Mouse (Mus musculus) left cerebral cortex, postnatal 36 days (tissue): ENCODE data around the gene Fip1l1. TPM values are rescaled to one million over a fixed set of nuclear protein-coding genes. Genes with fewer than 3 reads are reported as not detected.
A peak's percentile ranks its signal among the peaks of the same experiment; 100 is the strongest.

ENCODE experiments used
- DNase-seq, 2 experiments: peaks; one replicate each; pipeline ENCODE4 v3.0.0; 2021 to 2022; ENCODE audit warnings: low spot score in 2 of 2, mixed read lengths in 1 of 2
- intact Hi-C: fragments of 180-260 bp; cut with DNase I; formaldehyde crosslinking; loops from one replicate; pipeline ENCODE4 v1.15.1; 2025
- total RNA-seq, 2 experiments: library from RNA; stranded (reverse); gene quantifications; 2 replicates each; pipeline ENCODE4 v1.2.3; 2021

The Fip1l1 gene
- total RNA-seq, 2 experiments from 2014 or later, result 55.5 to 71.2 TPM

DNA sequence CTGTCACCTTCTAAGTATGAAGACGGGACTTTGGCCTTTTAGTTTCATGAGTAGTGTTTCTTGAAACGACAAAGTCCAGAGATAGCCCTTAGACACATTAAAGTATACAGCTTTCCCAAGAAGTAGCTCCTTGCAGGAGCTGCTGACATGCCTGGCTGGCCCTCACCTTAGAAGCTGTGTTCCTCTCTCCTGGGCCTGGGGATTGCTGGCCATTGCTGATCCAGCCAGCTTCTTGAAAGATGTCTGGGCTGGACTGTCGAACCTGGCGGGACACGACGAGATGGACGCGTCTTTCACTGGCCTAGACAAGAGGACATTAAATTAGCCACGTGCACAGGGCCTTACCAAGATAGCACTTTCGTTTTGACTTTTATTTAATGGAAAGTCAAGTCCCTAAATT is 75.3 kb downstream of the Fip1l1 start:
- intact Hi-C loops, result loop anchor here (10.0 kb wide), 1 partner anchor 544 kb away; the partner anchor contains the start of gene Pdgfra
- no peak for DNase-seq

DNA sequence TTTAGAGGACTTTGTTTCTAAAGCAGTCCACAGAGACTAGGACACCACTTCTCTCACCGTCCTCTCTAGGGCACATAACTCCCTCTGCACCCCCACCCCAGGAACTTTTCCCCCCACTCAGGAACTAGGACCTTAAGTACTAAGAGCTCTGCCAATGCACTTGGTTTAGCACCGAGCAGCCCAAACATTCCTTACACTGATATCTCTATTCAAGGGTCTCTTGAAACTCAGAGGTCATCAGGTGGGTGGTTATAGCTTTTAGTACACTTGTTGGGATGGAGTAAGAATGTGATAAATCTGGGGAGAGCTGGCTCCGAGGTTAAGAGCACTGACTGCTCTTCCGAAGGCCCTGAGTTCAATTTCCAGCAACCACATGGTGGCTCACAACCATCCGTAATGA is 77.5 kb downstream of the Fip1l1 start:
- no peak for DNase-seq
- intact Hi-C loops, result loop anchor here (10.0 kb wide), 1 partner anchor 542 kb away; the partner anchor contains the start of gene Pdgfra

DNA sequence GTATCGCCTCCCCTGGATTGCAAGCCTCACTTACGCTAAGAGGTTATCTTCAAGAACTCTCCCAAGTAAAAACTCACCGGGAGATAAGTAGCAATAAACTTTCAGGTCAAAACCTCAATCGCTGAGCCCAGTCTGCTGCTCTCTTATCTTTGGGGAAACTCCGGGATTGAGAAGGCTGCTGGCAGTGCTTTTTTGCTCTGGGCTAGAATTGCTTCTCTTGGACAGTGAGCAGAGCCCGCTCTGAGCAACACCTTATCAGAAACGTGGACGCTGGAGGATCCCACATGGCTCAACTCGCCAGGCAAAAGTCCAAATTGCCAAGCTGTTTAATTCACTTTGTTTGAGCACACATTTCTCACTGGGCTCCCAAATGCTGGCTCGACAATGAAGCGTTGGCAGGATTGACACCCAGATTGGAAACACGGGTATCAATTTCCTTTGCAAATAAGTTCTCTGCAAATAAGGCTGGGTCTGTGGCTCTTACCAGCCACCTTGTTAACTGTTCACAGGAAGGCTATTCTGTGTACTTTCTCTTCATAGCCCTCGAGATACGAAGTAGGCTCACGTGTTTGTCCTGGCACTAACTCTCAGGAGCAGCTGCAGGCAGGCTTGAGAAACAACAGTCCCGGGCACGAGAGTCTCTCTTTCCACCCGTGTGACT is 78.4 kb downstream of the Fip1l1 start:
- DNase-seq, result no peak

DNA sequence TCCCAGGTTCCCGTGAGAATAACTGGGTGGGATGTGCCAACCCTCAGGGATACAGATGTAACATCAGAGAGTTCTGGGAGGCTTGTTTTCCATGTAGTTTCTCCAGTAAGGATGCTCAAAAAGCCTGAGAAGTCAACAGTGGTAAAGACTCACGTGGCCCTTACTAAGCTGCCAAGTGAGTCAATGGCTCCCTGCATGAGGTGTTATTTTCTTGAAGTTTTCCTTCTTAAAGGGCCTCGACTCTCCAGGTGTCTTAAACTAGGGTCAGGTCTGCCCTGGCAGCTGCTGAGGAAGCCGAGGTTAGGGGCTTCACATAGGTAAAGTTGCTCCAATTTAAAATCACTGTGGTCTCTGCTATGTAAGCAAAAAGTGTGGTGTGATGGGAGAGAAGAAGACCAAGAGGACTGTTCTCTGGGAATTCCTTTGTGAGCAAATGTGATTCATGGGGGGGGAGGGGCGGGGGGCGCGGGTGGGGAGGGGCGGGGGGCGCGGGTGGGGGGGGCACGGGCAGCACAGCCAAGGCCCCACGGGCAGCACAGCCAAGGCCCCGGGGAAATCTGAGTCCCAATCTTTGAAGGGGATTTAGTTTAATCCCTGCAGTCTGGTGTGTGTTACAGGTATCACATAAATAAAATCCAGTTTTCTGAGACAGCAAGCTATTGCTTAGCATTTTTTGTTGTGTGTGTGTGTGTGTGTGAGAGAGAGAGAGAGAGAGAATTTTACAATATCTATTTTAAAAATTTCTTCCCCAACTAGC is 82.7 kb downstream of the Fip1l1 start:
- DNase-seq, result no peak
- intact Hi-C loops, result loop anchor here (10.0 kb wide), 1 partner anchor 537 kb away; the partner anchor contains the start of gene Pdgfra

More for the DNA sequence above, 78.4 kb downstream of the Fip1l1 start:
- intact Hi-C loops, result loop anchor here (10.0 kb wide), 1 partner anchor 541 kb away; the partner anchor contains the start of gene Pdgfra

DNA sequence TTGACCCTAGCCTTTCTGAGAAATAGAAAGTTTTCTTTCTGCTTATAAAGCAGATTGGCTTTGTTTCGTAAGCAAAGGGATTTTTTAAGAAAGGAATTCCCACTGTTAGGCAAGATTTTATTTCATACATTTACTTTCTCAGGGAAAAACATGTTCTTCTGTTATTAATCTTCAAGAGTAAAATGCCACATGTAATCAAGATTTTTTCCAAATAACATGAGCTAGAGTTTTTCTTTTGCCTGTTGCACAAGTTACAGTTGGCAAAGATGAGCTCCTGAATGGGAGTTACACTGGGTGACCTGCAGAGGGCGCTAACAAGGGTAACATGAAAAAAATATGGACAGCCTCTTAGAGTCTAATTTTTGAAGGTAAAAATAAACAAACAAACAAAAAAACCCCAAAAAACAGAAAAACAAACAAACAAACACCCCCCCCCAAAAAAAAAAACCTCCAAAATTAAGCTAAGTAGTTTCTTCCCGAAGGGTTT is 83.4 kb downstream of the Fip1l1 start:
- intact Hi-C loops, result loop anchor here (10.0 kb wide), 1 partner anchor 536 kb away; the partner anchor contains the start of gene Pdgfra

DNA sequence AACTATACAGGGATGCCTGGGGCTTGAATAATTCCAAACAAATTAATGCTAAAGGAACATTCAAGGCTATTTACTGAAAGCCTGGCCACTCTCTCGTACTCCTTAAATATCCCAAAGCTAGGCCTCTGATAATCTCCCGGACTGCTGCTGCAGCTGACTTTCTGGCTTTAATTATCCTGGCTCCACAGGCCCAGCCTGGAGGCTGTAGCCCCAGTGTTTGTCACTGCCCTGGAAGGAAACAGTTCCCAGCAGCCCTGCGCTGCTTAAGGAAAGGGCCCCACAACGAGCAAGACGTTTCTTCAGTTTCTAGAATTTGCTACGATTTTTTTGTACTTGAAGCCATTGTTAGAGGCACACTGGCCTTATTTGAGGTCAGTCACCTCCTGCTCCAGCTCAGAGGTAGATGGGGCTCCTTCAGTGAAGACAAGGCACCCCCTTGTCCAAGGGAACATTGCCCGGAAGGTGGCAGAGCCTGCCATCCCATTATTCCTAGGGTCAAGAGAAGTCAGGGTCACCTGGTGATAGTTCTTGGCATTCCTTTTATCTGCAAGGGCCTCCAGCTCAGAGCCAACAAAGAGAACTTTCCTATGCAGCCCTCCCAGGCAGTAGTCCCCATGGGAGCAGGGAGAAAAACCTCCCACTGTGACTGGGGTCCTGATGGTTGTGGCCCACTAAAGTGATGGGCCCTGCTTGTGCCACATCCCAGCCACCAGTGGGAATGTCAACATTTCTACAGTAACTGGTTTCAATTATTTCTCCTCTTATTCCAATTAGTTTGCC is 86.6 kb downstream of the Fip1l1 start:
- no peak for DNase-seq
- intact Hi-C loops, result no loop called here

More for the DNA sequence above, 83.4 kb downstream of the Fip1l1 start:
- DNase-seq, result no peak

DNA sequence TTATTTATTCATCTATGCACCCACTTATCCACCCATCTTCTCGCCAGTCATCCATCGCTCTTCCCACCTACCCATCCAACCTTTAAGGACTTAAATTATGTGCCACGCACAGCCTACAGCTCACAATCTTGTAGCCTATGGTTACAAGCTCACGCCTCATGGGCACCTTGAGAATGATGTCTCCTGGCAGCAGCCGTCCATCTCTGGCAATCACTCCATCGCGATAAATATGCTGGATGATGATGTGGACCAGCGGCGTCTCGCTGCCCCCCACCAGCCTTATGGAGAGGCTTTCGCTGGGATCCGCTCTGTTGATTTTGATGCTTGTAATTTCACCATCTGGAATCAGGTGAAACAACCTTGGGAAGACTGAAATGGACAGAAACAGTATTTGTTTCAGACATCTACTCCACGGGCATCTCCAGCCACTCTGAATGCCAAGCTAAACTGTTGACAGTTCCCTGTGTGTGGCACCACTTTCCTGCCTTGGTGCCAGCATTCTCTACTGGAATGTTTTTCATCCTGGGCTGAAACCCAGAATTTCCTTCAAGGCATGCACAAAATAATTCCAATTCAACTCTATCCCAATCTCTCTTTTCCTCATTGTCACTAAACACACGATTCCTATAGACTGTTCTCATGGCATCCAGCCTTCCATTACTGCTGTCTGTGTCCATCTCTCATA is 88.2 kb downstream of the Fip1l1 start:
- intact Hi-C loops, result no loop called here
- DNase-seq, result no peak

DNA sequence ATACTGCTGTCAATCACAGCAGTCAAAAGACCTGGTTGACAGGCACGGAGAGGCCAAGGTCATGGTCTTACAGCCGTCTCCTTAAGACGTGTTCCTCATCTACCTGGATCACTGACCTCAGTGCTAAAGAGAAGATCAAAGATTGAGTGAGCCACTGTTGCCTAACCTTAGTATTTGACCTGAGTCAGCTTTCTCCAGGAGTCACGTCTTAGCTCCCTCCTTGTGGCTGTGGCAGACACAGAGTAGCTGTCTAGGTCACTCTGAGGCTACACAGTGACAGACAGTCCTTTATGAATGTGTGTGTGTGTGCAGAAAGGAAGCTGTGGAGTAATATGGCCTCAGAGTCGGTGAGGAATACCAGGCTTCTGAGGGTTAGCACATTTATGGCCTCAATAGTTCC is 89.1 kb downstream of the Fip1l1 start:
- intact Hi-C loops, result no loop called here

DNA sequence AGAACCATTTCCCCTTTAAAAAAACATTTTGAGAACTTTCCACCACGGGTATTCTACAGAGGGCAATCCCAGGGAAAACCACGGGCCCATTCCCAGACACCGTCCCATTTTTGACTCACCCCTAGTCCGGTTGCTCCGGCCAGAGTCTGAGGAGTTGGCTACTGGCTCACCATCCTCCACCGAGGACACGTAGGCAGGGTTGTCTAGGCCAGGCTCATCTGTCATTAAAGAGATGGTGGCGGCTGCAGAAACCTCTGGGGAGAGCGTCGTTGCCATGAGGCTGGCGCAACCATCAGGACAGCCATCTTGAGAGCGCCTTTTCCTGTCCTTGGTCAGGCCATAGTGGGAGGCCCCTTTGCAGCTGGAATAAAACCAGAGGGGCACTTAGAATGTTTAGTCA is 92.8 kb downstream of the Fip1l1 start:
- intact Hi-C loops, result no loop called here
- no peak for DNase-seq

More for the DNA sequence above, 89.1 kb downstream of the Fip1l1 start:
- DNase-seq, result no peak

DNA sequence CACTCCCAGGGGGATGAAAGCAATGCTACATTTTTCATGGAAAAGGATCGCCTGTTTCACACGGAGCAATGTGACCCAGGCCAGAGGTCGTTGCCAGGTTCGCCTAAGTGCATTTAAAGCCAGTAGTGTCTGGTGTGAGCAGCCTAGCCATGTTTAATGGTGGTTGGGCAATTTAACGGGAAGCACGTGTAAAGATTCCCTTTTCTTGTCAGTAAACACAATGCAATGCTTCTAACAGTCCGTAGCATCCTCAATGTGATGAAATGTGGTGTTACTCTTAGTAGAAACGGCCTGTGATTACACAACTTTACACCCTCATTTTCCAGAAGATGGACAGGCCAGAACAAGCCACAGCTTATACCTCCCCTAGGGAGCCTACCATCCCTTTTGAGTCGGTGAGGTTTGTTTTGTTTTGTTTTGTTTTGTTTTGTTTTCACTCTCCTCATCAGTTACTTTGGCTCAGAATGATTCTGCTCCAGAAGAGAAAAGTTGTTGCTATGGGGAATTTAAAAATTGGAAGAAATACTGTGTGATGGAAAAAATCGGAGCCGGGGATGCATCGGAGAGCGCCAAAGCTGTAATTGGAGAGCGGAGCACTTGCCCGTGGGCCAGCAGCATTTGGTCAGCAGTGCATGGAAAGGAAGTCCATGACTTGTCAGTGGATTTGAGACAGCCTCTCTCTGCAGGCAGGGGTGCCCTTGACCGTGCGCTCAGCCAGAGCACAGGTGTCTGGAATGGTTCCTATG is 97.3 kb downstream of the Fip1l1 start:
- no peak for DNase-seq
- intact Hi-C loops, result loop anchor here (10.0 kb wide), 1 partner anchor 312 kb away; no protein-coding TSS in a partner anchor

DNA sequence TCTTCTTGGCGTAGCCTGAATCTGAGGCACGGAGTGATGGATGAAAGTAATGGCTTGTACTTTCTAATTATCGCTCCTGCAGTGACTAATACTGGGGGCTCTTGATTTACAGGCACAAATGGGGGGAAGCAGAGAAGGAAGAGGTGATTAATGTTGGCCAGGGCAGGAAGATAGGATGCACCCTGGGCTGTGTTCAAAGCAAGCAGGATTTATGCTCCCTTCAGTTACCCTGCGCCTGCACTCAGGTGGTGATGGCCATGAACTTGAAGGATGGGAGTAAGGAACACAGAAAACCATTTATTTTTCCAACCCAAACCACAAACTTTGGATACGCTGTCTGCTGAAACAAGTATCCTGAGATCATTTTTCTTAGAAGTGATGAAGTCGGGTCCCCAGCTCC is 98.2 kb downstream of the Fip1l1 start:
- intact Hi-C loops, result loop anchor here (10.0 kb wide), 1 partner anchor 311 kb away; no protein-coding TSS in a partner anchor
- no peak for DNase-seq

DNA sequence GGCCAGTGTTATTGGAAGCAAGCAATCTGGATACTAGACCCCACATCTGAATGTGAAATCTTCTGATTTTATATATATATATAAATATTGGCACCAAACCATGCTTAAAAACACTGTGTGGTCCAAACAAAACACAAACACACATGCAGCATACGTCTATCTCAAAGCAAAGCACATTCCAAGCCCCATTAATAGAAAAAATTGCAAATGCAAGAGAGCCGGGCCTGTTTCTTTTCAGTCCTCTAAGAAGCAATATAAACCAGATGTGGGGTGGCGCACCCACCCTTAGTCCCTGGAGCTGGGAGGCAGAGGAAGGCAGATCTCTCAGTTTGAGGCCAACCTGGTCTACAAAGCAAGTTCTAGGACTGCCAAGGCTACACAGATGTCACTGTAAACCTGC is 99.1 kb downstream of the Fip1l1 start:
- intact Hi-C loops, result loop anchor here (10.0 kb wide), 1 partner anchor 310 kb away; no protein-coding TSS in a partner anchor
- no peak for DNase-seq

DNA sequence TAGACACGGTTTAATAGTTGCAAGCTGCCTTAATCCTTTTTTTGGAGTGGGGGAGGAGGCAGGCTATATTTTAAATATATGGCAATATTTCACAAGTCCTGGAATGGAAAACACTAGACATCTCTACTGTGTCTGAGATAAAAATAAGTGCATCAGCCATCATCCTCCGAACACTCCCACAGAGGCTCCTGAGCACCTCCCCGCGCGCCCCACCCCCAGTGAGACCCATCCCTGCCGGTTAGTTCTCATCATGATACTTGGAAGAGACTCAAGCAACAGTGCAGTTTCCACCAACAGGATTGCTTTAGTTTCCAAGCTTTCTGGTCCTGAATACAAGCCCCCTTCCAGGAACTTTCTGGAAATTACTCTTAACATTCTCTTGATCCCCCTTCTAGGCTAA is 104.3 kb downstream of the Fip1l1 start:
- intact Hi-C loops, result loop anchor here (10.0 kb wide), 1 partner anchor 305 kb away; no protein-coding TSS in a partner anchor
- peak in 1 of 2 experiments; percentile 26 for DNase-seq

DNA sequence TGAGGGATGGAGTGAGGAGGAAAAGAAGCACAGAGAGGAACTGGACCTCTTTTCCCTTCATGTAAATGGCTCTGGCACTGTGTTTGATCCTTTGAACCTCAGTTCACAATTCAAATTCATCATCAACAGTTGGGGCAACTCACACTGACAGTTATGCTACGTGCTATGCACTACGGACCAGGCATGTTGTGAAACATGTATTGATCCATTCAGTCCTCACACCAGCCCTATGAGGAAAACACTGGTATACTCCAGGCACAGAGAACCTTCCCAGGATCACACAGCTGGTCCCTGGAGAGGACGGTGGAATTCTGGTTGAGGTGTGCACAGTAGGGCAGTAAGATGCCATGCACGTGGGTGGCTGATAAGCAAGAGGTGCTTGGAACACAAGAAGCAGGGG is 105.3 kb downstream of the Fip1l1 start:
- no peak for DNase-seq
- intact Hi-C loops, result loop anchor here (5.0 kb wide), 2 partner anchors 157 to 517 kb away; no protein-coding TSS in a partner anchor

DNA sequence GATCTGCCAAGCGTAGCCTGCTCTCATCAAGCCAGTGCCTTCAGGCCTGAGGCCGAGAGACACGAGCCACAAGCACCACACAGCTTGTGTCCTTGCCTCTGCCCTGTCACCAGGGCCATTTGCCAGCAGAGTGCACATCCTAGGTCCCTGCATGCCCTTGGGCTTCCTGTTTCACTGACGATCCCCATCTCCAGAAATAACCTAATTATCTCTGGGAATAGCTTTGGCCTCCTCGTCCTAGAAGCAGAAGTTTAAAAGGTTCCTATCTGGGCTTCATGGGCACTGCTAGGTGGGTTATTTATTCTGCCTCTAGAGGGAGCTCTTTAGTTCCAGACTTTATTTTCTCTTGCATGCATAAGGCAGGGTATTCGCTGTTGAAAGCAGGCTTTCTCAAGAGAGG is 105.8 kb downstream of the Fip1l1 start:
- intact Hi-C loops, result loop anchor here (5.0 kb wide), 2 partner anchors 156 to 516 kb away; no protein-coding TSS in a partner anchor
- DNase-seq, result peak; percentile 11

DNA sequence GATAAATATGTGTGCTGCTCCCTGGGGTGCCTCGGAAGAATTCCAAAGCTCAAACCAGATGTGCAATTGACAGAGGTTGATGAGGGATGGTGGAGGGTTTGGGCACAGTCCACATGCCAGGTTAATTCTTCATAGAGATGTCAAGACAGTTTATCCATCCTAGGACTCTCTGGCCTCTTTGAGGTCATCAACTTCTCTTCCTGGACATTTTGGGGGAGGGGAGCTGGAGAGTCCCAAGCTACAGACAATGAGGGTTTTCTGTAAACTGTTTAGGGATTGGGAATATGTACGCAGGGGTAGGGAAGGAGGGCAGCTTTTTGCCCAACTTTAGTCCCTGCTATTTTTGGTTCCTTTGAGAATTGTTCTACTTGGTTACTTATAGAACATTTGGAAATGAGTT is 107.0 kb downstream of the Fip1l1 start:
- DNase-seq, result no peak
- intact Hi-C loops, result loop anchor here (5.0 kb wide), 2 partner anchors 155 to 515 kb away; no protein-coding TSS in a partner anchor

DNA sequence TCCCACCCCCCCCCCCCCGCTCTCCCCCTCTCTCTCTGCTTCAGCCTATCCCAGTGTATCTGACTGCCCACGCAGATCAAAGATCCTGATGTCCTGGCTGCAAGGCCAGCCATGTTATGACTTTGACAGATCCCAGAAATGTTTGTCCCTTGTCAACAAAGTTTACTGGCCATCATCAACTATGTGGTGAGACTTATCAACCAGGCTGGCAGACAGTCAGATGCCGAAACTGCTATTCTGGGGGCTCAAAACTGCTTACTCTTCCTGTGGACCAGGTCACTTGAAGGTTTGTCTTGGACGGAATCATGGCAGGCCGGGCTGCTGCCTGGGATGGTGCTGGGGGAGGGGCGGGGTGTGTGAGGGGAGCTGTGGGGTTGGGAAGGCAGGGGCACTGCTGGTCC is 112.3 kb downstream of the Fip1l1 start:
- intact Hi-C loops, result no loop called here
- no peak for DNase-seq

DNA sequence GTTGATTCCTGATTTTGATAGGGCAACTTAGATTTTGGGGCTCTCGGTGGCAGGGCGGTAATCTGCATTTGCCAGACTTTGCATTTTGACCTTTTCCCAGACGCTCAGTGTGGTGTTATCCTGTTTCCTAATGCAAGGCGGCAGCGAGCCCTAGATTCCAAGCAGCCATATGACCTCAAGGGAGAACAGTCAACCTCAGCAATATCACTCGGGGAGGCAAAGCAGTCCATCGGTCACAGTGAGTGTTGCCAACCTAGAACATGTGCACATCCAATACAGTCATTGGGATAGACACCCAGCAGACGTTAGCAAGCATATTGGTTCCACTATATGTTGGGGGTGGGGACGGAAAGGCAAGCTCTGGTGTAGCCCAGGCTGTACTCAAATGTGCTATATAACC is 113.0 kb downstream of the Fip1l1 start:
- no peak for DNase-seq
- intact Hi-C loops, result no loop called here
